Mouse (Mus musculus) CD4-positive, CD25-positive, alpha-beta regulatory T cell, adult 4 months (primary cell): ENCODE measurements around the gene Mark3. TPM values are rescaled to one million over a fixed set of nuclear protein-coding genes. Genes with fewer than 3 reads are reported as not detected.

Source experiments
- ATAC-seq: one replicate; pipeline ENCODE4 v1.8.0; 2017
- polyA plus RNA-seq, 2 experiments: library from polyadenylated mRNA; unstranded; fragments of 100-300 nt; shearing (Covaris generic); gene quantifications; one replicate each; pipeline ENCODE4 v1.2.1; 2017

Mark3 gene
- polyA plus RNA-seq, 2 experiments from 2014 or later, result 28.9 to 33.9 TPM

DNA sequence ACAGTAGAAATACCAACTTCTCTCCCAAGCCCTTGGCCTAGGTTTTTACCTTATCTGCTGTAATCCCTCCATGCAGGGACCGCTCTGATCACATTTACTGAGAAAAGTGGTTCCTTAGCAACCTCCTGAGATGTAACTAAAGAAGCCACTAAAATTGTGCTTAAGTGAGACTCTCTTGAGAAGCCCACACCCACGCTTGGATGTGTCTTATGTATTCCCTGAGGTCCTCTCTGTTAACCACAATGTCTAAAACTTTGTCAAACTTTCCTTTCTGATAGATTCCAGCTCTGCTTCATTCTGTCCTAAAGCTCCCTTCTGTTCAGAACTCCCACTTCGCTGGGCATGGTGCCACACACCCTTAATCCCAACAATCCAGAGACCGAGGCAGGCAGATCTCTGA, 125.2 kb downstream of the Mark3 start:
- ATAC-seq, result no peak

DNA sequence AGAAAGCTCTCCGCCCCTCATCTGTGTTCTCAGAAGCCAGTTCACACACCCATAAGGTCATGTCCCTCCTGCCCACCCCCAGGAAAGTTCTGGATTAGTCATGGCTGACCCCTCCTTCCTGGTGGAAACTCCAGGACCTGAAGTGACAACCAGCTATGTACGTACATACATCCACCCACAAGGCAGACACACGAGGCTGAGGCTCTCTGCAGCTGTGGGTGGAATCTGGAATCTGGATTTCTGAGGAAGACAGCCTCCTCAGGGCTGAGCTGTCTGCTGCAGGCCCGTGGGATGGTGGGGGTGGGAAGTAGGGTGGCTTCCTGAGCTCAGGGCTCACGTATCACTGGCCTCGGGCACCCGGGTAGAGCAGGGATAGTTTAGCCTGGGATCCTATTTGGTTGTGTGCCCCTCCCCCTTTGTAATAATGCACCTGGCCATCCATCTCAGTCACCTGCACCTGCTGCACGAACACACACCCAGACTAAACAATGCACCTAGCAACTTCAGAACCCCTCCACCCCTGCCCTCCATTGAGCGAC, 126.7 kb downstream of the Mark3 start:
- no peak for ATAC-seq

DNA sequence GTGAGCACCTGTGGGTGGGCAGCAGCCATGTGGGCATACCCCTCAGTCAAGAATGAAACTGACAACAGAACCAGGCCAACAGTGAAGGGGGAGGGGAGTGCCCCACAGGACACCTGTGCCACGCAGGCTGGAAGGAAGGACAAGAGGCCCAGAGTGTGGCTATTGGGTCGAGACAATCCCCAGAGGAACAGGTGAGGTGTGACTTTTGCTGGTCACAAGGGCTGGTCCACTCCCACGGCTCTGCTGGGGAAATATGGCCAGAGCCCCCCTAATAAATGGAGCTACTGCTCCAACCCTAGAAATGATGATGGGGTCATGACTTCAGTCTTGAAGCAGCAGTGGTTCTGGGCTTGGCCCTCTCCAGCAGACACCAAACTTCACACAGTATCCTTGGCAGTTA, 129.0 kb downstream of the Mark3 start:
- no peak for ATAC-seq

- no peak for ATAC-seq
Observed at GRCm38 (mm10) chr12:111704609-111705008, 130.3 kb downstream of the Mark3 start.

GRCm38 (mm10) chr12:111705186-111705973, 131.1 kb downstream of the Mark3 start:
- no peak for ATAC-seq

Other genes with a start within 250 kb of the Mark3 start
- gene Cdc42bpb, start 196.8 kb upstream of the Mark3 start, polyA plus RNA-seq, result under 1 TPM; 0.32 to 0.43 TPM
- not detected for gene Lbhd2, start 167.7 kb upstream of the Mark3 start, polyA plus RNA-seq
- gene Exoc3l4, start 157.5 kb upstream of the Mark3 start, polyA plus RNA-seq, result not detected
- not detected for gene Tnfaip2, start 132.1 kb upstream of the Mark3 start, polyA plus RNA-seq
- not detected for gene Gm266, start 88.7 kb upstream of the Mark3 start, polyA plus RNA-seq
- gene Eif5, start 36.5 kb upstream of the Mark3 start, polyA plus RNA-seq, result 100 to 1,000 TPM in 1 of 2 experiments, 10 to 100 TPM in 1; 76.9 to 116 TPM
- 10 to 100 TPM; 24.1 to 30.0 TPM for gene Ckb, start 97.8 kb downstream of the Mark3 start, polyA plus RNA-seq
- 1 to 10 TPM; 2.9 to 4.8 TPM for gene Trmt61a, start 103.6 kb downstream of the Mark3 start, polyA plus RNA-seq
- gene Bag5, start 138.7 kb downstream of the Mark3 start, polyA plus RNA-seq, result 10 to 100 TPM; 32.5 to 37.9 TPM
- 10 to 100 TPM; 69.2 to 69.5 TPM for gene Apopt1, start 138.7 kb downstream of the Mark3 start, polyA plus RNA-seq
- gene Klc1, start 184.3 kb downstream of the Mark3 start, polyA plus RNA-seq, result 10 to 100 TPM; 17.8 to 20.6 TPM
- gene Xrcc3, start 239.3 kb downstream of the Mark3 start, polyA plus RNA-seq, result 1 to 10 TPM; 3.8 to 4.7 TPM
- gene Zfyve21, start 239.6 kb downstream of the Mark3 start, polyA plus RNA-seq, result 1 to 10 TPM; 5.4 to 6.9 TPM